Mouse (Mus musculus): ENCODE data around the gene Herc2. TPM values are rescaled to one million over a fixed set of nuclear protein-coding genes. Genes with fewer than 3 reads are reported as not detected.

Gene Herc2
- polyA plus RNA-seq, 2 experiments: 24.5 to 28.3 TPM

DNA sequence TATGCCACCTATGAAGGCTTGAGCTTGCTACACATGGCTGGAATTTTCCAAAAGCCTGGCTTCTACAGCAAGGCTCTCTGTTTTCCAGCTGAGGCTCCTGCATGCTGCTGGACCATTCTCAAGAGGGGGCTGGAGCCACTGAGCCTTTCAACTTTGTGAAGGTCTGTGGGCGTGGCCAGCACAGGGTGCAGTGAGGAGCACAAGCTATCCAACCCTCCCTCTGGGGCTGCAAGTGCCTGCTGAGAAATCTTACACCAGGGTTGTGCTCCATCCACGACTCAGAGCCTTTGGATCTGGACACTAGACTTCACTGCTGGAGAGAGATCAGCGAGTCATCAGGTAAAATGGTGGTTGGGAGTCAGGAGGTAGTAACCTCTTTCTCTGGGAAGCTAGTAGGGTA lies 189.5 kb downstream of the Herc2 start, which contains the start of gene Oca2:
Gene Oca2 (plus strand): TSS at position 218 of the 400 bp plus-strand sequence.
- no peak within 1 kb of the TSS for H3K4me2 ChIP-seq (replicated peaks; ENCODE audit: low read depth, low read length, severe bottlenecking)
- H3K9me3 ChIP-seq (ENCODE audit: control insufficient read depth, low read length): no peaks in the 10 kb centered on the region
- no peak for TF ChIP-seq POLR2A (IDR thresholded peaks at IDR 0.05; ENCODE audit: borderline replicate concordance, extremely low read depth, insufficient read depth, insufficient read length)
- no peaks in the 10 kb centered on the region for H3K36me3 ChIP-seq (ENCODE audit: control insufficient read depth, insufficient read depth, low read length)
- H3K4me1 ChIP-seq (ENCODE audit: control insufficient read depth, insufficient read depth, low read length): no peaks in the 10 kb centered on the region
- ATAC-seq (ENCODE audit: low FRiP score, low read depth): no peak
- DNase-seq (ENCODE audit: low spot score): no peak
- H3K9ac ChIP-seq (ENCODE audit: low read depth, low read length, severe bottlenecking): no peak within 1 kb of the TSS
- no peaks in the 10 kb centered on the region for H3K27me3 ChIP-seq (ENCODE audit: control insufficient read depth, insufficient read depth, low read length)
- H3K27ac ChIP-seq (replicated peaks; ENCODE audit: low read depth, low read length): no peak within 1 kb of the TSS
- no peak within 1 kb of the TSS for H3K4me3 ChIP-seq (replicated peaks; ENCODE audit: low read length)
- 38% methylated on average over 3 of the region's 3 CpGs for WGBS

DNA sequence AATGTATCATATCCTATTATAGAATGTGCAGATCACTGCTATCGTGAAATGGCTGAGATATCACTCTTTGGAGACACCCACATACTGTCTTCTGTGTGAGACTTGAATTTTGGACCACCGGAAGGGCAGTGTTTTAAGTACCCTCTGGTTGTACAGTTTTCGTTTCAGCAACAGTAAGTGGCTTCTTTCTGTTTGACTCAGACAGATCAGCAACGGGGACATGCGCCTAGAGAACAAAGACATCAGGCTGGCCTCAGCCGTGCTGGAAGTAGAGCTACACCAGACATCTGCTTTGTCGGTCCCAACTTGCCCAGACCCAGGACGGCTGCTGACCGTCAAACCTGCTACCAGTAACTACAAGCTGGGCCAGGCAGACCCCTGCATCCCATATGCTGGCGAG lies 204.6 kb downstream of the Herc2 start:
- Histone ChIP-seq H3K27ac (replicated peaks; ENCODE audit: low read depth, low read length) (no peak overlapping the region), H3K4me2 (replicated peaks; ENCODE audit: low read depth, low read length, severe bottlenecking) (no peak overlapping the region), H3K36me3 (ENCODE audit: control insufficient read depth, insufficient read depth, low read length) (no peaks in the 10 kb centered on the region), H3K4me3 (replicated peaks; ENCODE audit: low read length) (no peak overlapping the region), H3K9ac (ENCODE audit: low read depth, low read length, severe bottlenecking) (no peak overlapping the region), H3K9me3 (ENCODE audit: control insufficient read depth, low read length) (no peaks in the 10 kb centered on the region), H3K4me1 (ENCODE audit: control insufficient read depth, insufficient read depth, low read length) (no peaks in the 10 kb centered on the region), H3K27me3 (ENCODE audit: control insufficient read depth, insufficient read depth, low read length) (no peaks in the 10 kb centered on the region)
- no peak for TF ChIP-seq POLR2A (IDR thresholded peaks at IDR 0.05; ENCODE audit: borderline replicate concordance, extremely low read depth, insufficient read depth, insufficient read length)
- no peak for ATAC-seq (ENCODE audit: low FRiP score, low read depth)
- DNase-seq (ENCODE audit: low spot score): no peak
- WGBS: 77% methylated on average over 10 of the region's 10 CpGs

DNA sequence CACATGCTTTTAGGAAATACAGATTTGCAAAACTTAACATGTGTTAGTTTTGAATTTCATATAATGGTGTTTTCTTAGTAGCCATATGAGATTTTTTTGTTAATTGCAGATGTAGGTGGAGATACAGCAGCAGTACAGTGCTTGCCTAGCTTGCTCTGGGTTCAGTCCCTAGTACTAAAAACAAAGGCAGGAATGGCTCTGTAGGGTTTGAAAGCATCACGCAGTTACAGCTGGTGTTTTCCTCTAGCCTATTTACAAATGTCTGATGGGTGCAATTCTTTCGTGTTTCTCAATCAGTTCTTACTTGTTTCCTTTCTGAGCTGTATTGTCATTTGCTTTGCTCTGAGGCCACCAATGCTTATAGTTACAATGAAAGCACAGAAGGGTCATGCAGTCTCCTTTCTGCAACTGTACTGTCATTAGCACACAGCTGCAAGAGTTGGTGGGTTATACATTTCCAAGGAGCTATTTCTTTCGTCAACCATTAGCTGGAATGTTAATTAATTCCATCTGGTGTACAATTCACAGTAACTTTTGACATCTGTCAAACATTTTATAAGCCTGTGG lies 208.0 kb downstream of the Herc2 start:
- Histone ChIP-seq H3K4me3 (replicated peaks; ENCODE audit: low read length) (no peak overlapping the region), H3K4me1 (ENCODE audit: control insufficient read depth, insufficient read depth, low read length) (no peaks in the 10 kb centered on the region), H3K4me2 (replicated peaks; ENCODE audit: low read depth, low read length, severe bottlenecking) (no peak overlapping the region), H3K9me3 (ENCODE audit: control insufficient read depth, low read length) (no peaks in the 10 kb centered on the region), H3K36me3 (ENCODE audit: control insufficient read depth, insufficient read depth, low read length) (no peaks in the 10 kb centered on the region), H3K9ac (ENCODE audit: low read depth, low read length, severe bottlenecking) (no peak overlapping the region), H3K27ac (replicated peaks; ENCODE audit: low read depth, low read length) (no peak overlapping the region), H3K27me3 (ENCODE audit: control insufficient read depth, insufficient read depth, low read length) (no peaks in the 10 kb centered on the region)
- no peak; the same call in 1 of the 2 replicates for ATAC-seq (ENCODE audit: low FRiP score, low read depth)
- DNase-seq (ENCODE audit: low spot score): no peak
- 50% methylated on average over 3 of the region's 3 CpGs for WGBS
- no peak for TF ChIP-seq POLR2A (IDR thresholded peaks at IDR 0.05; ENCODE audit: borderline replicate concordance, extremely low read depth, insufficient read depth, insufficient read length)

DNA sequence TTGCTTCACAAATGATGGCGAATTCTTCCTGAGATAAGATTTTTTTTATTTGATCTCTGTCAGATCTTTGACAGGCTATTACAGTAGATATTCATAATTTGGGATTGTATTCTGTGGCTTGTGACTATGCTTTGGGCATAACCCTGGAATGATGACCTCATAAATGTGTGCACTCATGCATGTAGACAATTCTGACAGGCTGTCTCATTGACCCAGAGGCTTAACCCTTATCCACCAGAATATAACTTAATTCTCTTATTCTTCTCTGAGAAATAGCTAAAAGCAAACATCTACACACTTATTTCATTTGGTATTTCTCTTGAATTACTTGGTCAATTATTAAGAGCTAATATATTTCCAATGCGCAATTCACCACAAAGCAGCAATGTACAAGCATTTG lies 227.5 kb downstream of the Herc2 start:
- Histone ChIP-seq H3K27me3 (ENCODE audit: control insufficient read depth, insufficient read depth, low read length) (no peaks in the 10 kb centered on the region), H3K4me1 (ENCODE audit: control insufficient read depth, insufficient read depth, low read length) (no peaks in the 10 kb centered on the region), H3K4me2 (replicated peaks; ENCODE audit: low read depth, low read length, severe bottlenecking) (no peak overlapping the region), H3K36me3 (ENCODE audit: control insufficient read depth, insufficient read depth, low read length) (no peaks in the 10 kb centered on the region), H3K9me3 (ENCODE audit: control insufficient read depth, low read length) (no peaks in the 10 kb centered on the region), H3K4me3 (replicated peaks; ENCODE audit: low read length) (no peak overlapping the region), H3K9ac (ENCODE audit: low read depth, low read length, severe bottlenecking) (no peak overlapping the region), H3K27ac (replicated peaks; ENCODE audit: low read depth, low read length) (no peak overlapping the region)
- no peak for ATAC-seq (ENCODE audit: low FRiP score, low read depth)
- WGBS: 90% methylated on average over 2 of the region's 2 CpGs
- no peak for DNase-seq (ENCODE audit: low spot score)
- no peak for TF ChIP-seq POLR2A (IDR thresholded peaks at IDR 0.05; ENCODE audit: borderline replicate concordance, extremely low read depth, insufficient read depth, insufficient read length)

Other genes with a start within 250 kb of the Herc2 start
- 53.2 and 55.6 TPM in 2 replicates for gene Cyfip1, start 208.5 kb upstream of the Herc2 start, polyA plus RNA-seq (2012; rRNA removed)
- gene Cyfip1, start 208.5 kb upstream of the Herc2 start, polyA plus RNA-seq (2014; fragmentation: Nextera tagmentation; extraction: Ambion mirVana): 115 and 127 TPM in 2 replicates
- gene Nipa2, start 87.7 kb upstream of the Herc2 start, polyA plus RNA-seq (2012; rRNA removed): 24.4 and 25.3 TPM in 2 replicates
- gene Nipa2, start 87.7 kb upstream of the Herc2 start, polyA plus RNA-seq (2014; fragmentation: Nextera tagmentation; extraction: Ambion mirVana): 44.2 and 50.0 TPM in 2 replicates
- 7.1 and 8.4 TPM in 2 replicates for gene Nipa1, start 30.2 kb upstream of the Herc2 start, polyA plus RNA-seq (2012; rRNA removed)
- 7.3 and 8.4 TPM in 2 replicates for gene Nipa1, start 30.2 kb upstream of the Herc2 start, polyA plus RNA-seq (2014; fragmentation: Nextera tagmentation; extraction: Ambion mirVana)
- gene Oca2, start 189.6 kb downstream of the Herc2 start, polyA plus RNA-seq (2012; rRNA removed): 0.04 TPM in 1 of 2 replicates, not detected in the other
- not detected in 2 replicates for gene Oca2, start 189.6 kb downstream of the Herc2 start, polyA plus RNA-seq (2014; fragmentation: Nextera tagmentation; extraction: Ambion mirVana)